Mouse (Mus musculus) midbrain, postnatal 0 days (tissue): ENCODE measurements around the gene Alk. TPM values are rescaled to one million over a fixed set of nuclear protein-coding genes. Genes with fewer than 3 reads are reported as not detected.
A peak's percentile ranks its signal among the peaks of the same experiment; 100 is the strongest.

Experiments
- ATAC-seq: fragments of 200-750 bp; cut with Nextera tagmentation; 2 replicates; pipeline ENCODE4 v1.8.0; 2017; ENCODE audit warnings: moderate number of reproducible peaks, mild to moderate bottlenecking, moderate TSS enrichment, moderate library complexity; ENCODE audit not compliant: low FRiP score
- DNase-seq: peaks from one replicate; pipeline ENCODE4 v3.0.0-alpha.2; 2015; ENCODE audit warnings: low spot score
- H3K27ac ChIP-seq: fragments of 300-500 bp; sonication (generic); 2 replicates; pipeline ENCODE4 v1.5.1; 2014; ENCODE audit warnings: low read depth, mild to moderate bottlenecking, low read length, mixed read lengths
- H3K27me3 ChIP-seq: fragments of 300-500 bp; sonication (generic); 2 replicates; pipeline ENCODE4 v1.6.1; 2014; ENCODE audit warnings: low read length, control low read depth, mixed read lengths; ENCODE audit not compliant: insufficient read depth
- H3K36me3 ChIP-seq: fragments of 300-500 bp; sonication (generic); 2 replicates; pipeline ENCODE4 v1.6.1; 2014; ENCODE audit warnings: low read length, control low read depth, mixed read lengths; ENCODE audit not compliant: insufficient read depth
- H3K4me1 ChIP-seq: fragments of 300-500 bp; sonication (generic); 2 replicates; pipeline ENCODE4 v1.6.1; 2014; ENCODE audit warnings: mild to moderate bottlenecking, control low read depth, antibody characterized with exemption, low read length, mixed read lengths; ENCODE audit not compliant: insufficient read depth
- H3K4me2 ChIP-seq: fragments of 300-500 bp; sonication (generic); 2 replicates; pipeline ENCODE4 v1.6.1; 2014; ENCODE audit warnings: low read depth, mild to moderate bottlenecking, low read length, mixed read lengths; ENCODE audit not compliant: poor library complexity, severe bottlenecking
- H3K4me3 ChIP-seq: fragments of 300-500 bp; sonication (generic); 2 replicates; pipeline ENCODE4 v1.5.1; 2014; ENCODE audit warnings: low read depth, mild to moderate bottlenecking, low read length, moderate library complexity
- H3K9ac ChIP-seq: fragments of 300-500 bp; sonication (generic); replicated peaks from 2 replicates; pipeline ENCODE4 v1.6.1; 2014; ENCODE audit warnings: mild to moderate bottlenecking, low read length, moderate library complexity, mixed read lengths; ENCODE audit not compliant: poor library complexity, severe bottlenecking
- H3K9me3 ChIP-seq: fragments of 300-500 bp; sonication (generic); 2 replicates; pipeline ENCODE4 v1.6.1; 2016; ENCODE audit warnings: low read length, control low read depth
- CTCF ChIP-seq: IDR thresholded peaks from 2 replicates; pipeline ENCODE4 v1.5.1; 2016; ENCODE audit warnings: antibody characterized with exemption, mild to moderate bottlenecking
- WGBS: fragments of 180-500 bp; shearing (Covaris S2); extraction: QIAGEN DNeasy Blood & Tissue Kit; methylation state at CpG from one replicate; pipeline ENCODE4 v1.1.7; 2014; 5-methylcytosine and 5-hydroxymethylcytosine counted together
- polyA plus RNA-seq: library from polyadenylated mRNA; unstranded; fragments of >200 nt; fragmentation: Nextera tagmentation; extraction: Ambion mirVana; gene quantifications from 2 replicates; pipeline ENCODE4 v1.2.1, GENCODE M21; 2015
- total RNA-seq: library from RNA; depleted of rRNA; stranded (reverse); fragments of >200 nt; gene quantifications from 2 replicates; pipeline ENCODE4 v1.2.3, GENCODE M21; 2014

The Alk gene
- total and polyA plus RNA-seq, 2 experiments from 2014 or later = 5.2 to 17.6 TPM

GRCm38 (mm10) chr17:72132140-72132911 lies 472.1 kb downstream of the Alk start:
- 78% methylated on average over 8 of the region's 8 CpGs for WGBS

GRCm38 (mm10) chr17:72121660-72122059 lies 482.8 kb downstream of the Alk start:
- H3K9me3 ChIP-seq = no peaks in the 10 kb centered on the region; the same call in 1 of the 2 replicates
- H3K4me2 ChIP-seq = no peak overlapping the region
- no peak for DNase-seq
- H3K9ac ChIP-seq = no peak overlapping the region
- H3K27ac ChIP-seq = no peak overlapping the region
- no peak for TF ChIP-seq CTCF
- no peak for ATAC-seq
- H3K4me1 ChIP-seq = no peaks in the 10 kb centered on the region
- no peaks in the 10 kb centered on the region for H3K36me3 ChIP-seq
- 94% methylated on average over 1 of the region's 1 CpGs for WGBS
- no peaks in the 10 kb centered on the region for H3K27me3 ChIP-seq
- H3K4me3 ChIP-seq = no peak overlapping the region

More at GRCm38 (mm10) chr17:72132140-72132911, 472.1 kb downstream of the Alk start:
- H3K9ac ChIP-seq = no peak overlapping the region
- DNase-seq = no peak
- no peaks in the 10 kb centered on the region for H3K27me3 ChIP-seq
- no peak overlapping the region for H3K27ac ChIP-seq
- H3K9me3 ChIP-seq = no peaks in the 10 kb centered on the region
- ATAC-seq = no peak
- H3K4me1 ChIP-seq = no peaks in the 10 kb centered on the region
- H3K36me3 ChIP-seq = no peaks in the 10 kb centered on the region
- H3K4me3 ChIP-seq = no peak overlapping the region
- TF ChIP-seq CTCF = no peak
- no peak overlapping the region for H3K4me2 ChIP-seq

- Histone ChIP-seq H3K9ac (no peak overlapping the region), H3K36me3 (no peaks in the 10 kb centered on the region), H3K9me3 (no peaks in the 10 kb centered on the region; the same call in 1 of the 2 replicates), H3K4me1 (no peaks in the 10 kb centered on the region; the same call in 1 of the 2 replicates), H3K27ac (no peak overlapping the region), H3K4me2 (no peak overlapping the region), H3K4me3 (no peak overlapping the region), H3K27me3 (no peaks in the 10 kb centered on the region)
- 54% methylated on average over 11 of the region's 11 CpGs for WGBS
- ATAC-seq = no peak
- TF ChIP-seq CTCF = no peak
- no peak for DNase-seq
Measured at GRCm38 (mm10) chr17:72120278-72120677, 484.1 kb downstream of the Alk start.

GRCm38 (mm10) chr17:72118376-72118775 lies 486.1 kb downstream of the Alk start:
- Histone ChIP-seq H3K9ac (no peak overlapping the region), H3K9me3 (no peaks in the 10 kb centered on the region), H3K4me1 (peaks cover 4% of the 10 kb centered on the region), H3K36me3 (no peaks in the 10 kb centered on the region), H3K27ac (no peak overlapping the region), H3K4me2 (no peak overlapping the region), H3K27me3 (no peaks in the 10 kb centered on the region), H3K4me3 (no peak overlapping the region)
- TF ChIP-seq CTCF = no peak
- 67% methylated on average over 5 of the region's 5 CpGs for WGBS
- DNase-seq (no peak), ATAC-seq (no peak)

- no peak for TF ChIP-seq CTCF
- no peaks in the 10 kb centered on the region for H3K27me3 ChIP-seq
- no peak overlapping the region for H3K4me3 ChIP-seq
- 0 out of 2 replicates have a peak overlapping the region, but pooled peaks have one; percentile 12 for H3K4me2 ChIP-seq
- WGBS = 28% methylated on average over 12 of the region's 12 CpGs
- H3K36me3 ChIP-seq = no peaks in the 10 kb centered on the region
- no peak for ATAC-seq
- H3K4me1 ChIP-seq = peaks cover 4% of the 10 kb centered on the region
- no peak for DNase-seq
- no peaks in the 10 kb centered on the region for H3K9me3 ChIP-seq
- no peak overlapping the region for H3K9ac ChIP-seq
- H3K27ac ChIP-seq = peak overlapping the region; percentile 43; the same call in 1 of the 2 replicates
Measured at GRCm38 (mm10) chr17:72115271-72115944, 489.0 kb downstream of the Alk start.

- Histone ChIP-seq H3K27me3 (no peaks in the 10 kb centered on the region), H3K9ac (no peak overlapping the region), H3K27ac (no peak overlapping the region), H3K4me3 (no peak overlapping the region), H3K4me1 (peaks cover 4% of the 10 kb centered on the region), H3K36me3 (no peaks in the 10 kb centered on the region), H3K9me3 (no peaks in the 10 kb centered on the region), H3K4me2 (no peak overlapping the region)
- no peak for DNase-seq
- TF ChIP-seq CTCF = no peak
- ATAC-seq = no peak
Measured at GRCm38 (mm10) chr17:72112004-72112403, 492.4 kb downstream of the Alk start.
